Mouse (Mus musculus) left cerebral cortex, adult 8-10 months (tissue): ENCODE results near the gene Ddx39b. TPM values are rescaled to one million over a fixed set of nuclear protein-coding genes. Genes with fewer than 3 reads are reported as not detected.

Experiments used
- DNase-seq, 2 experiments: peaks; one replicate each; pipeline ENCODE4 v3.0.0; 2022; ENCODE audit warnings: low spot score in 2 of 2
- total RNA-seq, 4 experiments: library from RNA; stranded (reverse); gene quantifications; 2 replicates each; pipeline ENCODE4 v1.2.4; 2022

The Ddx39b gene
- total RNA-seq, 4 experiments from 2014 or later = 175 to 212 (median 200) TPM

GRCm38 (mm10) chr17:35243086-35243485 lies 1.5 kb downstream of the Ddx39b start:
- peak in 1 of 2 experiments; percentile 54 for DNase-seq

GRCm38 (mm10) chr17:35244999-35245398 lies 3.5 kb downstream of the Ddx39b start:
- no peak for DNase-seq

- DNase-seq = no peak
These were observed 4.4 kb downstream of the Ddx39b start for GRCm38 (mm10) chr17:35245731-35246623.

- no peak for DNase-seq
These were observed 5.6 kb downstream of the Ddx39b start for GRCm38 (mm10) chr17:35247144-35247543.

- no peak for DNase-seq
These were observed 7.4 kb downstream of the Ddx39b start for GRCm38 (mm10) chr17:35248986-35249385.

- no peak for DNase-seq
These were observed 8.1 kb downstream of the Ddx39b start for GRCm38 (mm10) chr17:35249451-35250197.

GRCm38 (mm10) chr17:35250348-35251120 lies 9.0 kb downstream of the Ddx39b start:
- no peak for DNase-seq

- no peak for DNase-seq
These were observed 9.7 kb downstream of the Ddx39b start for GRCm38 (mm10) chr17:35251162-35251719.

- no peak for DNase-seq
These were observed 10.4 kb downstream of the Ddx39b start for GRCm38 (mm10) chr17:35251981-35252380.

- no peak for DNase-seq
These were observed 11.2 kb downstream of the Ddx39b start for GRCm38 (mm10) chr17:35252619-35253292.

- DNase-seq = no peak
These were observed 11.9 kb downstream of the Ddx39b start for GRCm38 (mm10) chr17:35253293-35254093.

GRCm38 (mm10) chr17:35254241-35255098 lies 12.9 kb downstream of the Ddx39b start:
- DNase-seq = peak in 1 of 2 experiments; percentile 18

GRCm38 (mm10) chr17:35255301-35255700 lies 13.8 kb downstream of the Ddx39b start:
- DNase-seq = peak in 1 of 2 experiments; percentile 7

GRCm38 (mm10) chr17:35255704-35256103 lies 14.2 kb downstream of the Ddx39b start:
- DNase-seq = no peak

- DNase-seq = no peak
These were observed 15.8 kb downstream of the Ddx39b start for GRCm38 (mm10) chr17:35257378-35257777.

- peak; percentile 85 to 96 for DNase-seq
These were observed 16.4 kb downstream of the Ddx39b start for GRCm38 (mm10) chr17:35257824-35258491.

GRCm38 (mm10) chr17:35258492-35259478 lies 17.2 kb downstream of the Ddx39b start:
- no peak for DNase-seq
